Mouse (Mus musculus): ENCODE data around the gene Npepps.
A peak's percentile ranks its signal among the peaks of the same experiment; 100 is the strongest.

DNA sequence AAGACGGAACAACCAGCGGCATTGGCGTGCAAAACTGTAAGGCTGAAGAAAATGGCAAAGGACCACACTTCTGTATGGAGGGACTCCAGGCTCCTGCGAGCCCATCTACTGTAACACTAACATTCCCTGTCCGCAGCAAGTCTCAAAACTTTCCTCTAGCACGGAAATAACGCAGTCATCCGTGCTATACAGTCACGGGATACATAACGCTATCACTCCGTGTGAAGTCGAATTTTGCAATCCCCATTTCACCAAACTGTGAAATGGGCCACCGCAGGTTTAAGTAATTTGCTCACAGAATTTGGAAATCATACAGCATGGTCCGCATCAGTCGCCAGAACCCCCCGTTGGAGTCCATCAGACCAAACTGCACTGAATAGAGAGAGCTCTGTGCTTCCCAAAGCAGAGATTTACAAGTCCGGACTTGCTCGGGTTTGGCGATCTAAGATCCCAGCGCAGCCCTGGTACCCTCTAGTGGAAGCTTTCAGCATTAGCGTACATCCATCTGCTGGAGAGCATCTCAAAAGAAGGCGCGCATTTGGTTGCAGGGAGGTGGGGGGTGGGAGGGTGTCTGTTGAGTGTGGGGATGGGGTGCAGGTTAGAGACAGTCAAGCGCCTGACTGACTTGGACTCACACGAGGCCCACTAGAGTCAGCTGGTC is 29.6 kb upstream of the Npepps start:
- TF ChIP-seq CTCF (IDR thresholded peaks at IDR 0.05; ENCODE audit: insufficient read depth, low read length), result peak; percentile 92
- peak; percentile 40; the same call in 1 of the 2 replicates for TF ChIP-seq POLR2A (IDR thresholded peaks at IDR 0.05; ENCODE audit: borderline replicate concordance, extremely low read depth, low read depth, low read length)
